8 mouse cellular contexts compared by ENCODE assay signal in genomic region chr10:39898874-39899371, GRCm38 (mm10). TPM values are rescaled to one million over a fixed set of nuclear protein-coding genes. Genes with fewer than 3 reads are reported as not detected.
A peak's percentile ranks its signal among the peaks of the same experiment; 100 is the strongest.
DNase-seq lines count a peak whose midpoint lies in the region; ATAC-seq and TF ChIP-seq lines count a peak whose summit lies in the region.

Mfsd4b4 (minus strand) TSS chr10:39899238.

- peak within 1 kb of the TSS; percentile 94 for H3K27ac ChIP-seq in gastrocnemius, adult 2 months
- peak within 1 kb of the TSS; percentile 83 for H3K27ac ChIP-seq in hindbrain, postnatal 0 days
- H3K27ac ChIP-seq in left cerebral cortex, adult 2 months, result peak within 1 kb of the TSS; percentile 90

- peak; percentile 87 for ATAC-seq in common myeloid progenitor, adult 5-6 weeks (replicated peaks; ENCODE audit: low read depth, poor library complexity, severe bottlenecking)
- peak; percentile 97 for ATAC-seq in hindbrain, postnatal 0 days
- ATAC-seq in megakaryocyte, adult 5-6 weeks (ENCODE audit: poor library complexity, severe bottlenecking), result peak; percentile 87

- under 1% methylated on average over 41 of the region's 41 CpGs for WGBS in hindbrain, postnatal 0 days

- H3K9ac ChIP-seq in hindbrain, postnatal 0 days (replicated peaks; ENCODE audit: low read length), result peak within 1 kb of the TSS; percentile 85

- peak; percentile 95 for DNase-seq in ZHBTc4 (ENCODE audit: low read depth, low spot score)
- DNase-seq in gastrocnemius, adult 2 months, result peak; percentile 94
- peak; percentile 96 for DNase-seq in hindbrain, postnatal 0 days (ENCODE audit: low spot score)
- peak; percentile 80 to 86 for DNase-seq in left cerebral cortex, adult 2 months (ENCODE audit: extremely low spot score in 1 of 2, low spot score in 2 of 2)
- peak; percentile 86 to 87 for DNase-seq in right cerebral cortex, adult 2 months (ENCODE audit: low spot score in 2 of 2)
- peak; percentile 87 for DNase-seq in urinary bladder, postnatal 14 days (ENCODE audit: low spot score)

- H3K4me1 ChIP-seq in hindbrain, postnatal 0 days (ENCODE audit: insufficient read depth, low read length), result peaks cover 5% of the 10 kb centered on the region; the same call in 1 of the 2 replicates

- H3K36me3 ChIP-seq in hindbrain, postnatal 0 days (ENCODE audit: insufficient read depth, low read length), result no peaks in the 10 kb centered on the region

- intact Hi-C loops in gastrocnemius, adult 2 months (cut with DNase I), result no loop called here
- intact Hi-C loops in left cerebral cortex, adult 2 months (cut with DNase I), result loop anchor here (5.0 kb wide), 1 partner anchor 128 kb away; the partner anchor contains the start of gene Mfsd4b1

- peak within 1 kb of the TSS; percentile 79 for H3K4me3 ChIP-seq in gastrocnemius, adult 2 months
- H3K4me3 ChIP-seq in hindbrain, postnatal 0 days (ENCODE audit: low read length), result peak within 1 kb of the TSS; percentile 77
- peak within 1 kb of the TSS; percentile 61 for H3K4me3 ChIP-seq in left cerebral cortex, adult 2 months

- no peaks in the 10 kb centered on the region for H3K27me3 ChIP-seq in hindbrain, postnatal 0 days (ENCODE audit: insufficient read depth, low read length)

- 0 out of 2 replicates have a peak, but pooled peaks have one; percentile 2 for TF ChIP-seq CTCF in gastrocnemius, adult 2 months (IDR thresholded peaks at IDR 0.05)
- no peak for TF ChIP-seq CTCF in hindbrain, postnatal 0 days (IDR thresholded peaks at IDR 0.05; ENCODE audit: low read depth)
- TF ChIP-seq CTCF in left cerebral cortex, adult 2 months (IDR thresholded peaks at IDR 0.05), result no peak

- no peaks in the 10 kb centered on the region for H3K9me3 ChIP-seq in hindbrain, postnatal 0 days (ENCODE audit: low read length)

- peak within 1 kb of the TSS; percentile 90 for H3K4me2 ChIP-seq in hindbrain, postnatal 0 days (ENCODE audit: low read depth, low read length)

RNA-seq across cellular contexts. Expression of gene Mfsd4b4, which starts in this region (rescaled TPM):
- 4.1 and 6.9 TPM in 2 replicates for total RNA-seq in common myeloid progenitor, adult 5-6 weeks (2017)
- total RNA-seq in gastrocnemius, adult 2 months (2021), result 1 to 10 TPM; 2.3 to 2.9 TPM
- 7.0 and 9.6 TPM in 2 replicates for total RNA-seq in hindbrain, postnatal 0 days (2014; rRNA removed)
- 1.7 and 1.9 TPM in 2 replicates for polyA plus RNA-seq in hindbrain, postnatal 0 days (2015; fragmentation: Nextera tagmentation; extraction: Ambion mirVana)
- total RNA-seq in left cerebral cortex, adult 2 months (2021), result 1 to 10 TPM; 7.1 to 9.1 TPM
- total RNA-seq in megakaryocyte, adult 5-6 weeks (2015), result 2.2 and 2.4 TPM in 2 replicates
- total RNA-seq in megakaryocyte, adult 5-6 weeks (2017), result 2.1 and 3.5 TPM in 2 replicates

Comparison
In these comparisons a context has a peak if more than half of its experiments do, and no peak if none do; other contexts are left out.
1. Peak in every context shown above with its lines: DNase-seq, ATAC-seq, H3K4me3 ChIP-seq and H3K27ac ChIP-seq.